Mouse (Mus musculus): ENCODE results near the gene Tshz3. TPM values are rescaled to one million over a fixed set of nuclear protein-coding genes. Genes with fewer than 3 reads are reported as not detected.

The Tshz3 gene
- polyA plus RNA-seq, 2 experiments, result 10.8 to 13.9 TPM

DNA sequence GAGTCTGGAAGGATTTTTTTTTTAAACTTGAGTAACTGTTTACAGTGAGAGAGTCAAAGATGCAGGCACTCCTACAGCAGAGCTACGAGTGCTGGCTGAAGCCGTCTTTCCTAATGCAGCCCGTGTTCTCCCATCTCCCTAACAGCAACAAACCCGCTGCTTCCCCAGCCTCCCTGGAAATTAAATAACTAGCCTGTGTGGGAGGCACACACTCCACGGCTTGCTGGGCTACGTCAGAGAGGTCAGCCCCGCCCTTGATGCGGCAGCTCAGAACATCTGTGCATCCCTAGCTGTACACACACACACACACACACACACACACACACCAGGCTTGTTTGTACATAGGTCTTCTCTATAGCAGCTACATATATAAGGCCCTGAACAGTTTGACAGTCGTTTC is 22.9 kb downstream of the Tshz3 start:
- no peaks in the 10 kb centered on the region for H3K27me3 ChIP-seq (ENCODE audit: control insufficient read depth, insufficient read depth, low read length)
- DNase-seq (ENCODE audit: low spot score) (no peak), ATAC-seq (ENCODE audit: low FRiP score, low read depth) (no peak)
- no peak overlapping the region for H3K4me3 ChIP-seq (replicated peaks; ENCODE audit: low read length)
- no peaks in the 10 kb centered on the region for H3K4me1 ChIP-seq (ENCODE audit: control insufficient read depth, insufficient read depth, low read length)
- no peak overlapping the region for H3K27ac ChIP-seq (replicated peaks; ENCODE audit: low read depth, low read length)
- H3K9ac ChIP-seq (ENCODE audit: low read depth, low read length, severe bottlenecking), result no peak overlapping the region
- 31% methylated on average over 9 of the region's 9 CpGs for WGBS
- H3K4me2 ChIP-seq (replicated peaks; ENCODE audit: low read depth, low read length, severe bottlenecking), result no peak overlapping the region
- no peaks in the 10 kb centered on the region for H3K9me3 ChIP-seq (ENCODE audit: control insufficient read depth, low read length)
- no peak for TF ChIP-seq POLR2A (IDR thresholded peaks at IDR 0.05; ENCODE audit: borderline replicate concordance, extremely low read depth, insufficient read depth, insufficient read length)
- no peaks in the 10 kb centered on the region for H3K36me3 ChIP-seq (ENCODE audit: control insufficient read depth, insufficient read depth, low read length)

- ATAC-seq (ENCODE audit: low FRiP score, low read depth), result no peak
- no peaks in the 10 kb centered on the region for H3K9me3 ChIP-seq (ENCODE audit: control insufficient read depth, low read length)
- 90% methylated on average over 14 of the region's 14 CpGs for WGBS
- H3K27me3 ChIP-seq (ENCODE audit: control insufficient read depth, insufficient read depth, low read length), result no peaks in the 10 kb centered on the region
- no peak overlapping the region for H3K4me3 ChIP-seq (replicated peaks; ENCODE audit: low read length)
- no peak overlapping the region for H3K9ac ChIP-seq (ENCODE audit: low read depth, low read length, severe bottlenecking)
- TF ChIP-seq POLR2A (IDR thresholded peaks at IDR 0.05; ENCODE audit: borderline replicate concordance, extremely low read depth, insufficient read depth, insufficient read length), result no peak
- no peak overlapping the region for H3K27ac ChIP-seq (replicated peaks; ENCODE audit: low read depth, low read length)
- no peaks in the 10 kb centered on the region for H3K4me1 ChIP-seq (ENCODE audit: control insufficient read depth, insufficient read depth, low read length)
- DNase-seq (ENCODE audit: low spot score), result no peak
- H3K36me3 ChIP-seq (ENCODE audit: control insufficient read depth, insufficient read depth, low read length), result 0 out of 2 replicates have a peak, but pooled peaks cover 4% of the 10 kb centered on the region
- no peak overlapping the region for H3K4me2 ChIP-seq (replicated peaks; ENCODE audit: low read depth, low read length, severe bottlenecking)
Observed at GRCm38 (mm10) chr7:36736303-36737050, 38.6 kb downstream of the Tshz3 start.

DNA sequence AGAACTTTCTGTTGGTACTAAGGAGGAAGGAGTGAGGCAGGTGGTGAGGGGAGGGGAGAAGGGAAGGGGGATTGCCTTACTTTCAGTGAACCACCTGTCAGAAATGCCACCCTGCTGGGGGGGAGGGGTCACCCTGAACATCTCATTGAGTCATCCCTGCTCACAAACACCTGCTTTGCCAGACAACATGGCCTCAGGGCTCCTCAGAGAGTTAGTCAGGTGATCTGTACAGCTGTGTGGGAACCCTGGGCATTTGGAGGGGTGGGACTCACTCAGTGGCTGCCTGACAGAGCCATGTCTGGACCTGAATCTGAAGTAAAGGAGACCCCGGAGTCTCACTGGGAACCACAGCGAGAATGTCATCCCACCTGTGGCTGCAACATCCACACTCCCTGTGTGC is 53.6 kb downstream of the Tshz3 start:
- Histone ChIP-seq H3K4me3 (replicated peaks; ENCODE audit: low read length) (no peak overlapping the region), H3K27me3 (ENCODE audit: control insufficient read depth, insufficient read depth, low read length) (no peaks in the 10 kb centered on the region), H3K27ac (replicated peaks; ENCODE audit: low read depth, low read length) (no peak overlapping the region), H3K9ac (ENCODE audit: low read depth, low read length, severe bottlenecking) (no peak overlapping the region), H3K36me3 (ENCODE audit: control insufficient read depth, insufficient read depth, low read length) (no peaks in the 10 kb centered on the region), H3K4me1 (ENCODE audit: control insufficient read depth, insufficient read depth, low read length) (peaks cover 3% of the 10 kb centered on the region; the same call in 1 of the 2 replicates), H3K4me2 (replicated peaks; ENCODE audit: low read depth, low read length, severe bottlenecking) (no peak overlapping the region), H3K9me3 (ENCODE audit: control insufficient read depth, low read length) (no peaks in the 10 kb centered on the region)
- no peak for TF ChIP-seq POLR2A (IDR thresholded peaks at IDR 0.05; ENCODE audit: borderline replicate concordance, extremely low read depth, insufficient read depth, insufficient read length)
- 69% methylated on average over 2 of the region's 2 CpGs for WGBS
- no peak for DNase-seq (ENCODE audit: low spot score)
- ATAC-seq (ENCODE audit: low FRiP score, low read depth), result no peak

GRCm38 (mm10) chr7:36767501-36768092 is 69.7 kb downstream of the Tshz3 start:
- H3K4me1 ChIP-seq (ENCODE audit: control insufficient read depth, insufficient read depth, low read length), result peaks cover 3% of the 10 kb centered on the region; the same call in 1 of the 2 replicates
- H3K9ac ChIP-seq (ENCODE audit: low read depth, low read length, severe bottlenecking), result no peak overlapping the region
- H3K4me2 ChIP-seq (replicated peaks; ENCODE audit: low read depth, low read length, severe bottlenecking), result no peak overlapping the region
- peaks cover 23% of the 10 kb centered on the region for H3K36me3 ChIP-seq (ENCODE audit: control insufficient read depth, insufficient read depth, low read length)
- ATAC-seq (ENCODE audit: low FRiP score, low read depth) (no peak), DNase-seq (ENCODE audit: low spot score) (no peak)
- H3K4me3 ChIP-seq (replicated peaks; ENCODE audit: low read length), result no peak overlapping the region
- H3K9me3 ChIP-seq (ENCODE audit: control insufficient read depth, low read length), result no peaks in the 10 kb centered on the region
- no peak overlapping the region for H3K27ac ChIP-seq (replicated peaks; ENCODE audit: low read depth, low read length)
- H3K27me3 ChIP-seq (ENCODE audit: control insufficient read depth, insufficient read depth, low read length), result no peaks in the 10 kb centered on the region
- TF ChIP-seq POLR2A (IDR thresholded peaks at IDR 0.05; ENCODE audit: borderline replicate concordance, extremely low read depth, insufficient read depth, insufficient read length), result no peak
- 80% methylated on average over 8 of the region's 8 CpGs for WGBS

GRCm38 (mm10) chr7:36773086-36773485 is 75.2 kb downstream of the Tshz3 start:
- Histone ChIP-seq H3K4me2 (replicated peaks; ENCODE audit: low read depth, low read length, severe bottlenecking) (no peak overlapping the region), H3K36me3 (ENCODE audit: control insufficient read depth, insufficient read depth, low read length) (peaks cover 23% of the 10 kb centered on the region), H3K4me1 (ENCODE audit: control insufficient read depth, insufficient read depth, low read length) (peaks cover 3% of the 10 kb centered on the region; the same call in 1 of the 2 replicates), H3K9ac (ENCODE audit: low read depth, low read length, severe bottlenecking) (no peak overlapping the region), H3K4me3 (replicated peaks; ENCODE audit: low read length) (no peak overlapping the region), H3K27ac (replicated peaks; ENCODE audit: low read depth, low read length) (no peak overlapping the region), H3K27me3 (ENCODE audit: control insufficient read depth, insufficient read depth, low read length) (no peaks in the 10 kb centered on the region), H3K9me3 (ENCODE audit: control insufficient read depth, low read length) (no peaks in the 10 kb centered on the region)
- no peak for TF ChIP-seq POLR2A (IDR thresholded peaks at IDR 0.05; ENCODE audit: borderline replicate concordance, extremely low read depth, insufficient read depth, insufficient read length)
- DNase-seq (ENCODE audit: low spot score), result no peak
- ATAC-seq (ENCODE audit: low FRiP score, low read depth), result no peak
- WGBS, result 54% methylated on average over 7 of the region's 7 CpGs
